Mouse (Mus musculus): ENCODE measurements around the gene Flna.
A peak's percentile ranks its signal among the peaks of the same experiment; 100 is the strongest.

Gene Flna

GRCm38 (mm10) chrX:74249615-74250014 is at the start of gene Flna:
Gene Flna (minus strand): TSS chrX:74249820.
- no peak for DNase-seq (ENCODE audit: extremely low spot score, low read depth, low spot score)

- DNase-seq (ENCODE audit: extremely low spot score, low read depth, low spot score) = no peak
Observed at GRCm38 (mm10) chrX:74298348-74298747, 48.7 kb upstream of the Flna start.

- DNase-seq (ENCODE audit: extremely low spot score, low read depth, low spot score) = no peak
Observed at GRCm38 (mm10) chrX:74296538-74297448, 47.2 kb upstream of the Flna start, which contains the start of gene Atp6ap1. Gene Atp6ap1 (plus strand): TSS chrX:74297097.

- no peak for DNase-seq (ENCODE audit: extremely low spot score, low read depth, low spot score)
Observed at GRCm38 (mm10) chrX:74293431-74293830, 43.8 kb upstream of the Flna start.

DNA sequence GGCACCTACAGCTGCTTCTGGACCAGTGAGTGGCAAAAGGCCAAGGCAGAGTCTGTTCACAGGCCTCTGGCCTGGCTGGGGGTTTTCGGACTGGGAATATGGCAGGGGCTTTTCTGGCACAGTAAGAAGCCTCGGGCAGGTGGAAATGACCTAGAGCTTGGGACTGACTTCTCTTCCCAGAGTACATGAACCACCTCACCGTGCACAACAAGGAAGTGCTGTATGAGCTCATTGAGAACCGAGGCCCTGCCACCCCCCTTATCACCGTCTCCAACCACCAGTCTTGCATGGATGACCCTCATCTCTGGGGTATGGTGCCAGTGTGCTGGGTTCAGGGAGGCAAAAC is 33.4 kb upstream of the Flna start:
- no peak for DNase-seq (ENCODE audit: extremely low spot score, low read depth, low spot score)

DNA sequence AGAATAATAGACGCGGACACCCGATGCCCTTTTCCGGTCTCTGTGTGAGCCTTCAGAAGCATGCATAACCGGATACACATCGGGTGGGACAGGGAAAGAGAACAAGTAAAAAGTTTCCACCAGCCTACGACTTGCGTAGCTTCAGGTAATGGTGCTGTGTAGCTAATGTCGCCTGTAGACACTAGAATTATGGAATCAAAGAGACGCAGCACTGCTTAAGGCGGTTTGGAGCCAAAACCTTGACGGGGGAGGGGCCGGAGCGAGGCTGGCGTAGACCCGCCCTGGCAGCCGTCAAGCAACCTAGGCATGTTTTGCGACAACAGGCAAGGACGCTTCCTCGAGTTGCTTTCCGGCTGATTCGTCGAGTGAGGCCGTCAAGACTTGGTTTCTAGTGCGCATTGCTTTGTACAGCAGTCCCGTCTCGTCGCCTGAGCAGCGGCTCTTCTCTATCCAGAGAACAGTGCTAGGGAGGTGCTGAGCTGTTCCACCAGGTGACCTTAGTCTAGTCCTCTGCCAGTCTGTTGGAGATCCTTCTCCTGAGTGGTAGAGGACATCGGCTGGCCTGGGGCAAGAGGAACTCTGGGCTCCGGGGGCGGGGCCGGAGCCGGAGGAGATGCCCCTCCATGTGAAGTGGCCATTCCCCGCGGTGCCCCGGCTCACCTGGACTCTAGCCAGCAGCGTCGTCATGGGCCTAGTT is 32.9 kb upstream of the Flna start:
- DNase-seq (ENCODE audit: extremely low spot score, low read depth, low spot score) = no peak

- no peak for DNase-seq (ENCODE audit: extremely low spot score, low read depth, low spot score)
Observed at GRCm38 (mm10) chrX:74281732-74282394, 32.2 kb upstream of the Flna start, which contains the start of the genes Taz and Dnase1l1. Gene Taz (plus strand): TSS chrX:74281912. Gene Dnase1l1 (minus strand): TSS chrX:74282337.

GRCm38 (mm10) chrX:74281041-74281731 is 31.6 kb upstream of the Flna start:
- DNase-seq (ENCODE audit: extremely low spot score, low read depth, low spot score) = no peak

DNA sequence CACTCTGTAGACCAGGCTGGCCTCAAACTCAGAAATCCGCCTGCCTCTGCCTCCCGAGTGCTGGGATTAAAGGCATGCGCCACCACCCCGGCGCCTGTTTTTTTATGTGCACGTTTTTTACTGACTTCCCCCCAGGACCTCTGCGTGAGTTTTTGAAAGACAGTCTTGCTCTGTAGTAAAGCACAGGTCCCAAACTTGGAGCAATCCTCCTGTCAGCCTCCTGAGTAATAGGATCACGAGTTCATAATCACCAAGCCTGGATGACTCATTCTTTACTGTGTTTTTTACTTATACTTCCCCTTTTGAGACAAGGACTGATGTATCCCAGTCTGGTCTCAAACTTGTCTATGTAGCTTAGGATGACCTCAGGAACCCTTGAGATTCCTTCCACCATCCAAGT is 28.3 kb upstream of the Flna start:
- DNase-seq (ENCODE audit: extremely low spot score, low read depth, low spot score) = no peak

GRCm38 (mm10) chrX:74273422-74274322 is 24.1 kb upstream of the Flna start:
- no peak for DNase-seq (ENCODE audit: extremely low spot score, low read depth, low spot score)

DNA sequence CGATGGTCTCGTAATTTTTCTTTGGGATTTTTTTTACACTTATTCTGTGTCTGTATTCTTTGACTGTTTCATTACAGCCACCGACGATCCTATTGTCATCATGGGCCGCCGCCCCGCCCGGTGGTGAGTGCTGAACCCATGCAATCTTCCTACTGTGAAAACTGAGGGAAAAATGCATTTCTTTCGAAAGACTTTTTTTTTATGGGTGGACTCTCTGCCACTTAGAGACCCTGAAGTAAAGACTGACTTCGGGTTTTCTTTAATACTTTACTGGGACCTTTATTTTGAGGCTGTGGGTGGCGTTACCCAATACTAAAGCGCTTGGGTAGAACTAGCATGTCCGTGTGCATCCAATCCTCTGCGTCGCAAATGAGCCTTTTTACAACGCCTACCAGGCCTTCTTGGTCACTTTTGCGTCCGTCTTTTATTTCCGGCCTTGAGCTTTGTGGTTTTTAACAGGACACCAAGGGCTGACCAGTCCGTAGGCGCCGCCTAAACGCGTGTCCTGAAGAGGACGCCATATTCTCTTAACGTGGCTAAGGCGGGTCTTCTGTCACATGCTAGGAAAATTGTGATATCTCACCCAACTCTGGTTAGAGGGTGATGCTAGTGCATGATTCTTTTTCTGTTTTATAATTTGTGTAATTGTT is 21.4 kb upstream of the Flna start:
- DNase-seq (ENCODE audit: extremely low spot score, low read depth, low spot score) = no peak

DNA sequence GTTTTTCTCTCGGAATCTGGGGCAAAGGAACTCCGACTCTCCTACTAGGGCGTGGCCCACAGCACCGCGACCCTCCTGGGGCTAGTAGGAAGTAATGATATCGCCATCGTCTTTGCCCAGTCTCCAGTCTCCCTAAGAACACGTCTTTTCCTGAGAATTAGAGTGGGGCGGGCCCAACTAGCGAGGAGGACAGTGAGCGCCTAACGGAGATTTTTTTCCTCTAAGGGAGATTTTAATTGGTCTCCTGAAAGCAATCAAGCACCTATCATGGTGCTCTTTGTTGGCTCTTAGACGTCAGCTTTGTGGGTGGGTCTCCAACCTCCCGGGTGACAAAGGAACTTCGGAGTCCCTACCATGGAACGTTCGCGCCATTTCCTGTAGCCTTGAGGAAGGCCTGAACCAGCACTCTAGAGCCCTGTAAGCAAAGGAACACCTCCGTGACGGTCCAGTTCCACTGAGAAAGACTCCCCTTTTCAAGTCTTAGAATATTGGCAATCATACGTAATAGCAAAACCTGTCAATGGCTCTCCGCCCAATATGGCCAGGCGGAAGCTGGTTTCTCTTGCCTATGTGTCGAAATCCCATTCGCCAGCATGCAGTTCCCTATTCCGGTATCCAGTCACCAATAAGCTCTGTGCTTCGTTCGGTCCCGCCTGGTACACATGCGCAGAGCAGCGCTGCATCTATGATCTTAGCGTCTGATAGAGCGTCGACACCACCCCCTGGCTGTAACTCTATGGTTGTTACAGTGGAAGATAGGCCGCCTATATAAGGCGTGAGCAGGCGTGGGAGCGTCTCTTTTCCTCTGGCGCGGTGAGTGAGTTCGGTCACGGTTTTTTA is 20.7 kb upstream of the Flna start, which contains the start of gene Rpl10:
Rpl10 (plus strand) TSS at position 751 of the 840 bp plus-strand sequence.
- DNase-seq (ENCODE audit: extremely low spot score, low read depth, low spot score) = peak; percentile 96

- DNase-seq (ENCODE audit: extremely low spot score, low read depth, low spot score) = no peak
Observed at GRCm38 (mm10) chrX:74269736-74270061, 20.1 kb upstream of the Flna start.

DNA sequence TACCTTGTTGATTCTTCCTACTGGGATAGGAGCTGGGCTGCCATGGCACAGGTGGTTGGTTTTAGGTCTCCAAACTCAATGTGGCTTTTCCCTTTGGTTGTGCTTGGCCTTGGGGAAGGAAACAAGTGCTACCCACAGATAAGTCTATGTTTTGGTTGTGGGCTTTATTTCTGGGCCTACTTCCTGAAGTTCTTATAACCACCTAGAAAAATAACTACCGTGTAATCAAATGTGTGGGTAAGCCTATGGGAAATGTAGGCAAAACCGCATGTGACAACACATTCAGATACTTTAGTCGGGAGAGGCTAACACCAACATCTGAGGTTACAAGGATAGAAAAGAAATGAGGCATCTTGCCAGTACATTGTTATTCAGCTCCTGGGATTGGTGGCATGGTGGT is 8.1 kb upstream of the Flna start:
- DNase-seq (ENCODE audit: extremely low spot score, low read depth, low spot score) = no peak

- DNase-seq (ENCODE audit: extremely low spot score, low read depth, low spot score) = no peak
Observed at GRCm38 (mm10) chrX:74254888-74255565, 5.4 kb upstream of the Flna start.

GRCm38 (mm10) chrX:74254153-74254887 is 4.7 kb upstream of the Flna start, which contains the start of gene Emd:
Gene Emd (plus strand): TSS chrX:74254687.
- no peak for DNase-seq (ENCODE audit: extremely low spot score, low read depth, low spot score)

- DNase-seq (ENCODE audit: extremely low spot score, low read depth, low spot score) = no peak
Observed at GRCm38 (mm10) chrX:74248651-74249050, 969 bp downstream of the Flna start.

All from hindlimb bud, embryonic 11.5 days (tissue).